Mouse (Mus musculus) neural tube, embryonic 10.5 days (tissue): ENCODE measurements around the gene Art3.
"Not testable (repeated sequence)": the region's sequence is repeated elsewhere in the genome, so short reads cannot be mapped to it uniquely, and the experiment has no call there.

Source experiments
- DNase-seq: peaks from one replicate; pipeline ENCODE4 v3.0.0-alpha.2; 2017; ENCODE audit warnings: low spot score; ENCODE audit errors: extremely low spot score

Gene Art3

DNA sequence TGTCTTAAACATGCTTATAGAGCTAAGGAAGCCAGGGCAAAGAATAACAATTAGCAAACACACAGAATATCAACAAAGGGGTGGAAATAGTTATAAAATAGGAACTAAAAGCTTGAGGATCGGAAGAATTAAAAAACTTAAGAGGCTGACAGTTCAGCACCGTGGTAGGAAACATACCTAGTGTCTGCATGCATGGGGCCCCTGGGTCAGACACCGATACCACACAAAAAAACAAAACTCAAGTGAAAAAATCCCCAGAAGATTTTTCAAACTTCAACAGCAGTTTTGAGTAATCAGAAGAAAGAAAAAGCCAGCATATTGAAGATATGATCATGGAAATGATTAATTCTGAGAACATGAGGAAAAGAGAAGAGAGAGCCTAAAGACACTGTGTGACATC is 5.1 kb downstream of the Art3 start:
- no peak for DNase-seq

DNA sequence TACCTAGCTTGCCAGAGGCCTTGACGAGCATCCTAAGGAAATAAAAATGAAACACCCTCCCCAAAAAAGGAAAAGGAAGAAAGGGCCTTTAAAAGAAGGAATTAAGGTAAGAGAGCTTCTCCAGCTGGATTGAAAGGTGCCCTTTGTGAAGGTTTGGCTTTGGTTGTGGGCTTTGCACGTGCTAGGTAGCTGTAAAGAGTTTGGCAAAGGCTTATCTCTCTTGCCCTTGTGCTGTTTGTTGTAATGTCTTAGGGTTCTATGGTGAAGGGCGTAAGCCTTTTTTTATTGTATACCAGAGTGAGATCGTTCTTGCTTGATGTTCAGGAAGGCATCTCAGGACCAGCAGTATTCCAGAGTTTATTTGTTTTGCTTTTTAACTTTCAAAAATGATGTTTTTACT is 9.0 kb downstream of the Art3 start:
- DNase-seq: no peak

DNA sequence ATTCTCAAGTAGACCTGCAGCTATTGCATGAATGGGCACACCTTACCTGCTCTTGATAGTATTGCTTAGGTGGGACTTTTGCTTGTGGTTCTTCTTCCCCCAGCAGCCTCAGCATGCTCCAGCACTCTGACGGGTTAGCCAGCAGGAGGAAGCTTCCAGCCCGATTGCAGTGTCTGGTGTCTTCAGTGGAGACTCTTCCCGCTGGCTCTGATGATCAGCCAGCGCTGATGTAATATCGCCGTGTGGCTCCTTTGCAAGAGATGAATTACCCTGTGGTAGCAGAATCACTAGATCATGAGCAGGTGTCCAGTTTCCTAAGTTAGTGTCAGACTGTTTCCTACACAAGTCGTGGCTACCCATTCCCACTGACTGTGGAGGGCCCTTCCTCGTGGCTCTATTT is 13.4 kb downstream of the Art3 start:
- DNase-seq: no peak

DNA sequence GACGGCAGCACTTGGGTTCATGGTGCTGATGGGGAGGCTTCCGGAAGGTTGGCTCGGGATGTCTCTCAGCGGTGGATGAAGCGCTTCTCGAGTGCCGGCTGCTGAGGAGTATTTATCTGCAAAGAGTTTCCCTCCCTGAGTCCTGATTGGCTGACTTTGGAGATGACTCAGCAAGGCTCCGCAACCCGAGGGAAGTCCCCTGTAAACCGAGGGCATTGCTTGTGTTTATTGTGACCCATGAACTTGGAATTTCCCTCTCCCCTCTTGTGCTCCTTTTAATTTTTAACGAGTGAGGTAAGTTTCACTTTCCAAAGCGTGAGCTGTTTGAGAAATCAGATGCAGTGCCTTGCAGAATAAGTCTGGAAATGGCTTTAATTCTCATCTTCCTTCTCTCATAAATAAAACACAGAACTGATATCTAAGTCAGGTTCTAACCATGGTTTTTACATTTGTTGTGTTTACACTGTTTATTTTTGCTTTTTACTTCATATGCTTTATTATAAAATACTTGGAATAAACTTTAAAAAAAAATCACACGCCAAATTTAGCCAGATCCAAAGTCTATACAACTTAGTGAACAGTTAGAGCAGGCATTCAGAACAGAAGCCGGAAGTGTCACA is 17.3 kb downstream of the Art3 start, which contains the start of gene Cxcl10:
TSS of gene Cxcl10 (minus strand) at position 96 of the 620 bp plus-strand sequence.
- peak; percentile 27 for DNase-seq

DNA sequence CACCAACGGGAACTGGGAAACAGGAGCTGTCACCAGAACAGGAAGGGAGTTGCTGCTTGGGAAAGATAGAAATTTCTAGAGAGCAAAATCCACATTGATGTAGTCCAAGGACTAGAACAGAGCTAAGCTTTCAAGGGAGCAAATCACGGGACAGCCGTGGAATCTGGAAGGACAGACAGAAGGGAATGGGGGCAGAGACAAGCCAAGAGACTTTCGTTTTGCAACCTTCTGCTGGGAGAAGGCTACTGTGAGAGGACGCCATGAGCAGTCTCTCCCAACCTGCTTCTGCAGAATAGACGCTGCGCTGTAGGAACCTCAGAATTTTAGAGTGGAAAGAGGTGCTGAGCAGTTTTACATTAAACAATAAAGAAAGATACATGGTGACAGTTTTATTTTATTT is 18.1 kb downstream of the Art3 start:
- no peak for DNase-seq

DNA sequence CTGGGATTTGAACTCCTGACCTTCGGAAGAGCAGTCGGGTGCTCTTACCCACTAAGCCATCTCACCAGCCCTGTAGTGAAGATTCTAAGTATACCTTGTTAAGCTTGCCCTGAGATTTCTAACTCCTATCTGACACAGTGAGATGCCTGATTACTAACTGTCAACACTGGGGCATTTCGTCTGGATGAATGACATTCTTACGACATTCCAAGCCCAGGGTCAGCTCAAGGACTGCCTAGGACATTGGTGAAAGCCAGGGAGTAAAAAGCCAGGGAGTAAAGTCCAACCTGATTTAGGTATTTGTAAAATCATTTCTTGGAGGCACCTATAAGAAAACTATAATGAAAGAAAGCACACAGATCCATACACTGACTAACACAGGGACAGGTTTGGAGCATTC is 21.1 kb downstream of the Art3 start:
- not testable (repeated sequence) for DNase-seq

DNA sequence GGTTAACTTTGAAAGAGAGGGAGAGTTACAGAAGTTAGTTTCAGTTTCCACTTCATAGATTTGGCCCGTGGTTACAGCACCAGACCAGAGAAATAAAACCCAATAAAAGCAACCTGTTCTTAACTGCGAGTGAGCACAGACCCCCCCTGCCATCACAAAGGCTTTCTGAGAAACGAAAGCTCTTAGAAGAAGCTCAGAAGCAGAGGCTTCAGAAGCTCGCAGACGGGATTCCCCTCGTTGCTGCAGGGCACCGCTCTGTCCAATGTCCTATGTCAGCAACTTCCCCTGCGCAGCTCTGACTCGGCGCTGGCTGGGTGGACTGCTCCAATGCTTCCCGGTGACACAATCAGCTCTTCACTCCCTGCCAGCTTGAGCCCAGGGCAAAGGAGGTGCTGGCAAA is 21.9 kb downstream of the Art3 start:
- no peak for DNase-seq

DNA sequence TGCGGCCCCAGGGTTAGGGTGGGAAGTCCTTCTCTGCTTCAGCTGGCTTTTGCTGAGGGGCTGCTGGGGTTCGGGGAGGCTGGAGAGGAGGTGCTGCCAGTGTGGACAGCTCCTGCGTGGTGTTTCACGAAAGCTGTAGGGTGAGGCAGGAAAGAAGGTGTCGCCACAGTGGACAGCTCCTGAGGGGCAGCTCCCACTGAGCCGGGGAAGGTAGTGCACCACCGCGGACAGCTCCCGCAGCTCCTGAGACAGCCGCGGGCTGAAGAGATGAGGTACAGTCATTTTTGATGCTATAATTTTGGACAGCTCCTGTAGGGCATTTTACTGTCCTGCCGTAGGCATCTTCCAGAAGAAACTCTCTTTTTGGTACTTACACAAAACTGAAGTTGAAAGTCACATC is 26.4 kb downstream of the Art3 start:
- no peak for DNase-seq

DNA sequence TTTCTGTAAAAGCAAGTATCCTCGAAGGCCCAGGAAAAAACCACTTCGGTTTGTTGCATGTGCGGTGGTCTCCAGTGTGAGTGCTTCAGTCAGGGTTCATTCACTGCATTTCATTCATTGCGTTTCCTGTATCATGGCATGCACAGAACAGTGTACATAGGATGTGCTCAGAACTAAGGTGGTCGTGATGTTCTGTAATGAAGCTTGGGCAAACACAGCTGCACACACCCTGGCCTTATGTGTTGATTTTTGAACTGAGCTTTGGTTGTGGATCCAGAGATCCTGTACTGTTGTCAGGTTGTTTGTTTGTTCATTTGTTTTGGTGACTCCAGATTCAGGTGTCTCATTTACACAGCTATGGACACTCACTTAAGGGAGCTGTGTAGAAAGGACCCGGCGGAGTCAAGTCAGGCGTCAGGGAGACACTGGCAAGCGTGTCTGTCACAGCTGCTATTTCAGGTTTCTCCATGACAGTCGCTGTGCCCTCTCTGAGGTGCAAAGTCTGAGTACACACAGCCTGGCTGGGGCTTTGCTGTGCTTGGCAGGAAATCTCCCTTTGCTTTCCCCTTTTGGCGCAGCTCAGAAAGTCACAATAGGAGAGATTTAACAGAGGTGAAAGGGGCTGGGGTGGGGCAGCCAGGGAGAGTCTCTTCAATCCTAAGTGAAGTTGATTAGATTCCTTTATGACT is 27.3 kb downstream of the Art3 start:
- DNase-seq: no peak

DNA sequence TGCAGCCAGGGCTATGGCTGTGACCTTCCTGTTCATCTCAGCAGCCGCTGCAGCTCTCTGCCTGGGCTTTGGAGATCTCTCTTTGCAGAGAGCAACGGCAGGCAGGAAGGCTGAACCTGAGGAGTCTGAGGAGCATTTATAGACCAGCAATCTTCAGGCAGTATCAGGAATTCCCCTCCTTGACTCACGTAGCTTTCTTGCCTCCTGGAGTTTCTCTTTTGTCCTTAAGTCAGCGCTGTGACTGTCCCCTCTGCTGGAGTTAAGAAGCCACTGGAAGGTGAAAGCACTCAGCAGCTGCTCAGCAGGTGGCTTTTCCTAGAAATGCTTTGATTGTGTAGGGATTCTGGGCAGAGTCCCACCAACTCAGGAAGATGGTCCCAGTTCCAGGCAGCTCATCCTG is 31.6 kb downstream of the Art3 start:
- DNase-seq: no peak

DNA sequence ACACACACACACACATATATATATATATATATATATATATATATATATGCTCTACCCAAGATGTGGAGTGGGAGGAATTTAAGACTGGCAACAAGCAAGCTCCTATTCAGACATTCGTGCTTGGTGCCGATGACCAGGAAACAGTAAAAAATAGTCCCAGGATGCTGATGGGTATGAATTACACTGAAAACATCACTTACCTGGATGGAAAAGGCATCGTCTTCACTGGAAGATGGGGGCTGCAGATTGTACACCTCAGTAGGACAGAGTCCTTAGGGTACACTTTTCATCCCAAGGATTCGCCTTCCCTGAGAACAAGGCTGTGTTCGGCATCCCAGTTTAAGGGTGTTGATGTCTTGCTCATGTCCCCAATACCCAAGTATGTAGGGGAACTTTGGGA is 32.4 kb downstream of the Art3 start:
- DNase-seq: no peak

DNA sequence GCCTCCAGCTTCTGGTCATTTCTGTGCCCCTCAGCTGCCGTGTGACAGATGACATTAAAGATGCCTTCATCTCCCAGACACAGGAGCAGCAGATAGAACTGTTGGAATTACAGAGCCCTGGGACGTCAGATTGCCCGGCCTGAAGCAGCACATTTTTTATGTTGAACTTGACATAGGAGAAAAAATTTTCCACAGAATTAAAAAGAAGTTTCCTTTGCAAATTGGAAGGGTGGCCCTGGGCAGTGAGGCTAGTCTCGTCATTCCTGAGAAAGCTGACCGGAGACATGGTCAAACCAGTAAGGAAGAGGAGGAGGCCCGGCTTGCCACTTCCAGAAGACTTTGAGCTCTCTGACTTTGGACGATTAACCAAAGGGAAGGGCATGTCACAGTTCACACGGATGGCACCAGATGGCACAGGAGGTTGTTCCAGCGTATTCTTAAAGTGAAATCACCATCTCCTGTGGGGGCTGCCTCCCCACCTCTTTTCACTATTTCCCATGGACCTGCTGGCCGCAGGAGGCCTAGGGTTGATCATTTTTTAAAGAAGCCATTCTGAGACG is 33.6 kb downstream of the Art3 start:
- no peak for DNase-seq

DNA sequence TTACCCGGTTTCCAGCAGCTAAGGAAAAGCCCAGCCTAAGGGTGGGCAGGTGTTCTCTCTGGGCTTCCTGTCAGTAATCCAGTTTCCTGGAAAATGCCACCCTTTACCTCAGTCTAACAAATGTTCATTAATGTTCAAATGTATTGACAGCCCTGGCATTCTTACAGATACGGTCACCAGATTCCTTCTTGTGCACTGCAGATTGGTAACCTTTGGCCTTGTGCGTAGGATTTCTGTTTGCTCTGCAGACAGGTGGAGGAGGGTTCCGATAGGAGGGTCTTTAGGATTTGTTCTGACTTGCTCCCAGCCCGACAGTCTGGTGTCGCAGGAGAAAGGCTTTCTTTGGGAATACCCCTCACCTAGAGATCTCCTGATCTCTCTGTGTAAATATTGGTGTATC is 34.9 kb downstream of the Art3 start:
- no peak for DNase-seq

DNA sequence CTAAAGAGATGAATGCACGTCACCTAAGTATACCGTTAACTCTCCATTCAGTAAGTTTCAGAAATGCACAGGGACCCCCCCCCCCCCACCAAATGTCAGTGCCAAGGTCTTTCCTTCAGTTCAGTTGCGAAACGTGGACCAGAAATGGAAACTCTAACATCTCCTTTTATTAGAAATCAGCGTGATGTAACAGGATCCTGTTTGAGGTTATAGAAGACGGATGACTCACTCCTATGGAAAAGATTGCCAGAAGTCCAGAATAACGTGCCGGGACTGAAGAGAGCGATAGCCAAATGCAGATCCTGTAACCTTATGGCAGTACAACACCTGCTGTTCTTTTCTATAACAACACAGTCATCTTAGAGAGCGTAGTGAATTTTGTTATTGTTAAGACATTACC is 36.8 kb downstream of the Art3 start:
- DNase-seq: no peak

DNA sequence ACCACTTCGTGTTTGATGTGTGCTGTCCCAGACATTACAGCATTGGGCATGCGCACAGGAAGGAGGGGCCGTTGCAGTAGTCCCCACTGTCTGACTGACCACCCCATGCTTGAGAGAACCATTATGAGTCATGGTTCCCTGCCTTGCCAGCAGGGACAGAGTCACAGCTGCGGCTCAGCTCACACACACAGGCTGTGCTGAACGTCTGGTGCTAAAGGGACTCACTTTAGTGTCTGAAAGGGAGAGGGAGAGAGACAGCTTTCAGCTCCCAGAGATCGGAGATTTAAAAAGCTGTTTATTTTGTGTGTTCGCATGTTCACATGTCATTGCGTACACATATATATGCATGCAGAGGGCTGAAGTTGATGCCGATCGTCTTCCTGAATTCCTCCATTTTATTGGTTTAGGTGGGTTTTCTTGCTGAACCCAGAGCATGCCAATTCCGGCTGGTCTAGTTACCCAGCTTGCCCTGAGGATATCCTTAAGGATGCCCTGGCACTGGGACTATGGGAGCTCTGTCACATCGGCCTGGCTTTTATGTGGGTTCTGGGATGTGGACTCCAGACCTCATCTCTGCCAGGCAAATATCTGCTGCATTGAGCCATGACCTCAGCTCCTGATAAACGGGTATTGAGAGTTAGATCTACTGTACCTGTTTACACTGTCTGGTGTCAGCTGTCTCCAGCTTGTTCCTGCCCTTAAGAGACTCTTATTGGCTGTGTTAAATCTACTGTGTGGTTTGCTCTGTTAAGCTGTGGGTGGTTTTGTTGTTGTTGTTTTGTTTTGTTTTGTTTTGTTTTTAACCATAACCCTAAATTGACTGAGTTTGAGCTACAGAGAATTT is 37.7 kb downstream of the Art3 start:
- no peak for DNase-seq

DNA sequence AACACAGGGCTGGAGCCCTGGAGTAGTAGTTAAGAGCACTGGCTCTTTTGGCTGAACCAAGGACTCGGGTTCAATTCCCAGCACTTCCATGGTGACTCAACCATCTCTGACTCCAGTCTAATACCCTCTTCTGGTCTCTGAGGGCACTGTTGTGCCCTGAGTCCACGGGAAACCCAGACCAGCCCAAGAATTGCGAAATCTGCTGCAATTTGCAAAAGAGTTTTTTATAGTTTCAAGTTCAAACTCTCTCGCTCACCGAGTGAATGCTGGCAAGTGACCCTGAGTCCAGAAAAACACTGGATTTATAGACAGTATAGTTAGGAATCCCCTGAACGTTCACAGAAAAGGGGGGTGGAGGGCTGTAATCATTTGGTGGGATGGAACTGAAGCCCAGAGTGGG is 38.8 kb downstream of the Art3 start:
- DNase-seq: no peak

DNA sequence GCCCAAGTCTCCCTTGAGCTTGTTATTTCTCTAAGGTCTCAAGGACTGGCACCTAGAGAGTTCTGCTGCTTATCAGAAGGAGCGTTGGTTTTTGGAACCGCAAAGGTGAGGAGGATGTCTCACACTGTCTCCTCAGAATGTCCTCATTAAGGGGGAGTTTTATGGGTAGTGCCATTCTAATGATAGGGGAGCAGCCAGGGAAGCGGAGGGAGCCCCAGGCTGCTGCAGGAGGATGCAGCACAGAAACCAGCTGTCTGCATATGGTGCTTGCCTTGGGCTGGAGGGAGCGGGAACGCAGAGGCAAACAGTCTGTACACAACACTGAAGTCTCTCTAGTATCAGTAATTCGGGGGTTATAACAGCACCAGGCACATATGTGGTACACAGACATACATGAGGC is 39.3 kb downstream of the Art3 start:
- no peak for DNase-seq

DNA sequence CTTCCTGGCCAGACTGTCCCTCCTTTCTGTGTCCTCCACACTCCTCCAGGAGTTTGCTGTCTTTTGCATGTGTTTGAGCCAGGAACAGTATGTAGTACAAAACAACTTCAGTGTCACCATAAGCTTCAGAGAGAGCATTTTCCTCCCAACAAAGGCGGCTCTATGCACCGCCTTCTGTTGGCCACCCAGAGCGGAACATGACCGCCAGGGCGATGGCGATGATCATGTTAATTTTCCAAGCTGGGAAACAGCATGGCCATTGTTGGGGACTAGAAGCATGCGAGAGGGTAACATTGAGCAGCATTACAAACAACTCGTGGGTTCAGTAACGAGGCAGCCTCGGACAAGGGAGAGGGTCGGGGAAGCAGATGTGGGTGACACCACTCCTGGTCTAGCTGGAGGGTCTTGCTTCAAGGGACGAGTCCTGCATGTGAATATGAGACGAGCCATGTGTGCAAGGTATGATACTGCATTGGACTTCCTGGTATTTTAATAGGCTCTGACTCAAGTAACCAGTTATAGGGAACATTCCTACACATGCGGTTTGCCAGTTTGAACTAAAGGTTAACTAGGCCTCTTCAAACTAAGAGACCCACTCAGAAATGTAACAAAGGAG is 39.8 kb downstream of the Art3 start:
- DNase-seq: no peak

DNA sequence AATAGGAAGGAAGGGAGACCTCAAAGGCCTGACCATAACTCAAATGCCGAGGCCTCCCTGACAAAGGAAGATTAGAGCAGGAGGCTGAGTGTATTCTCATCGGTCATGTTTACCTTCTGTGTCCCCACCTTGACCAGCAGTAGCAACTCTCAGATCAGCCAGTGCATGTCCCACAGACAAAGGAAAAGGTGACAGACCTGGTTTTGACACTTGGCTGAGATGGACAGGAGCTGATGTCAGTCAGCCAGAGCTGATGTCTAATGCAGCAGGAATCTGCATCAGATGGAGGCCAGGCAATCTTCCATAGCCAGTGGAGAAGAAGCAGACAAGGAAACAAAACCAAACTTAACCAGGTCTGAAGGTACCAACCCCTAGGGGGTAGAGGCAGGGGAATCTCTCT is 41.0 kb downstream of the Art3 start:
- DNase-seq: no peak

DNA sequence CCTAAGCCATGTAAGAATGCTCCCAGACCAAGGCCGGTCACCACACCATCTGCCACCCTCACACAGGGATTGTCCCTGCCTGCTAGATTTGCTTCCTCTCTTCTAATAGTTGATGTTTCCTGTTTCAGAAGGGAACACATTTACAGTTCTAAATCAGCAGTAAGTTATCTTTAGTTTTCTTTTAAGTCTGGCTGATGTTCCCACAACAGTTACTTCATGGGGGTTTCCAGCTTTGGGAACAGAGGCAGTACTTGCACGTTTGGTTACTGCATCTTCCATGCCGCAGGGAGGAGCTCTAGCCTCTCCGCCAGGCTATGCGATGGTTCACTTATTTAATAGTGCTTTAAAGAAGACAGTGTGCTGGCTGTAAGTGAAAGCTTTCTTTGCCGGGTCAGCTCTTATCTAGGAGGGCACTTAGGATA is 43.1 kb downstream of the Art3 start:
- no peak for DNase-seq

DNA sequence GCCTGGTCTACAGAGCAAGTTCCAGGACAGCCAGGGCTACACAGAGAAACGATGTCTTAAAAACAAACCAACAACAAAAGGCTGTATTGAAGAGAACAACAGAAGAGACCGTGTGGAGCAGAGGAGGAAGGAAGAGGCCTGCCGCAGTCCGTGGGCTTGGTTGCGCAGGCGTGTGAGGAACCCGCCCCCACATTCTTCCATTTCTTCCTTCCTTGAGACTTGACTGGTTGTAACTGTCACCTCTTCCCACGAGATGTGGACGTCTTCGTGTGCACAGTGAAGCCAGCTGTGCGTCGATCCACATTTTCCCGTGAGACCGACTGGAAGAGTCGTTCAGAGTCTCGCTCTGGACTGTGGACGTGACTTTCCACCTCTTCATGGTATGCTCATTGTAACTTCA is 43.7 kb downstream of the Art3 start:
- DNase-seq: no peak
